Mouse (Mus musculus): ENCODE data around the gene Tm4sf1.

Tm4sf1 gene

DNA sequence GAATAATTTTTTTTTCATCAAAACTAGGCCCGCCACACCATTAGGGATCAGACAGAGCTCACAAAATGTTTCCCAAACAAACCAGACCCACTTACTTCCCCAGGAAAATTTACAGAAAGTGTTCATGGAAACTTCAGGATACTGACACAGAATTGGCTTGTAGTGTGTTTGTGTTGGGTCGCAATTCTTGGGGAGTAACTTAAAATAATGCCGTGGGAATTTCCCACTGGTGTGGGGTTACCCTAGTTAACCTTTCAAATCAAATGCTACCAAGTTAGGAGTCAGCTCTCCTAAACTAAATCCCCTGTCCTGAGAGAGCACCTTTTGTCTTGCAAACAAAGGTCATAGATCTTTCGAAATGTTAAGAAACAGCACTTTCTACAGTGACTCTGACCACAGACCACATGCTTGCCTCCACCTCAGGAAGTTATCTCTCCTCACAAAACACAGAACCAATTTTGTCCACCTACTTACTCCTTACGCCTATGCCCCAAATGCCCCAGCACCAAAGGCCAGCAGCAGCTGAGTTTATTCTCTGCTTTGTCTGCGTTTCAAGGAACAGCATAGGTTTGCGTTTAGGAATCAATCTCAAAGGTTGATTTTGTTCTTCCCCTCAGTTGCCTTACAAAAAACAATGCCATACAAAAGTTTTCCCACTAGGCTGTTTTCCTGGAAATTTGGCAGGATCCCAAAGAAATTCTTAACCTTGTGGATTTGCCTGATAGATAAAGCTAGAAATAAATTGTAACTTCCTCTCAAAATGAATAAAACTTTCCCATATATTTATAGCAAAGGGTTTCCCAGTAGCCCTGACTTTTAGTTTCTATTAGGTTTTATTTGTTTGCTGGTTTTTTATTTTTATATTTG lies 13.7 kb downstream of the Tm4sf1 start:
- no peak for DNase-seq (ENCODE audit: low spot score)

- no peak for DNase-seq (ENCODE audit: low spot score)
These were observed 14.3 kb downstream of the Tm4sf1 start for GRCm38 (mm10) chr3:57287438-57287837.

DNA sequence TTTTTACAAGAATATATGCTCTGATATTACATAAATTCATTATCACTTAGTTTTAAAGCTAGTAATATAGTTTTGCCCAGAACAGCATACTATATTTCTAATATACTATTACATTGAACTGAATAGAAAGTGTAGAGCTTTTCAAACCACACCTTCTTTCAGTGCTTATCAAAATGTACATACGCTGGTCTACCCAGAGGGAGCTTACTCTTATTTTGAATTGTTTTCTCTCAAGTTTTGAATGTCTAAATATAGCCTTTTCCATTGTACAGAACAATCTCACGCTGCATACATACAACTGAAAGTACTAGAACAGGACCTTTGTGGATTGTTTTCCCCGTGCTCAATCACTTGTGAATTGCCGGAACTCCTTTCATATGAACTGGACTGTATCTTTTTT lies 23.6 kb downstream of the Tm4sf1 start:
- DNase-seq (ENCODE audit: low spot score), result no peak

- no peak for DNase-seq (ENCODE audit: low spot score)
These were observed 24.3 kb downstream of the Tm4sf1 start for GRCm38 (mm10) chr3:57277453-57277852.

DNA sequence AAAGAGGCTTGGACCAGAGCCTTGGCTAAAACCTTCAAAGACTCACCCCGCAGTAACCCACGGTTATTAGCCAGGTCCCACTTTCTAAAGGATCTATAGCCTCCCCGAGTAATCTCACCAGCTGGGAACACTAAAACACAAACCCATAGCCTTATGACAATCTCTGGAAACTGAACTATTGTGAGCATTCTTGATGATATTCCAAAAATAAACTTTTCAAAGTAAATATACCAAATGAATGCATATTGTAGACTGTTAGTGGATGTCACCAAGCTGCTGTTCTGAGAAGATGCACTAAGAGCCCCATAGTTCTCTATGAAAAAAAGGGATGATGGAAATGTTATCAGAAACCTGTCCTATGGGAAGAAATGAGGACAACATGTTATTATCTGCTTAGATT lies 25.0 kb downstream of the Tm4sf1 start:
- DNase-seq (ENCODE audit: low spot score), result no peak

- DNase-seq (ENCODE audit: low spot score), result no peak
These were observed 32.8 kb downstream of the Tm4sf1 start for GRCm38 (mm10) chr3:57268994-57269393.

GRCm38 (mm10) chr3:57267559-57268173 lies 34.1 kb downstream of the Tm4sf1 start:
- DNase-seq (ENCODE audit: low spot score), result no peak

DNA sequence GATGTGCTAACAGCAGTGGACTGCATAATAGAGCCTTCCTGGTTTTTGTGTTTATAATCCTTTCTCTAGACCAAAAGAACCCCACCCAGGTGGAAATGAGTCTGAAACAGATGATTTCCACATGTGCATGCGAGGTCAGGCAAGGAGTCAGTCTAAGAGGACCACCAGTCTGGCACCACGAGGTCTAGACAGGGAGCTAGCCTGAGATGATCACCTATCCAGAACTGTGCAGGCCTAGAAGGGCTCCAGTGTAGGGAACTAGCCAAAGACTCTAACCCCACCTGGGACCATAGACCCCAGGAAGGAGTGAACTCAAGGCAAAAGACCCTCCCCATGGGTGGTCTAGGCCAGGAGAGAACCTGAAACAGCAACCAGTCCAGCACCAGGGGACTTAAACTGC lies 48.7 kb downstream of the Tm4sf1 start:
- DNase-seq (ENCODE audit: low spot score), result no peak

DNA sequence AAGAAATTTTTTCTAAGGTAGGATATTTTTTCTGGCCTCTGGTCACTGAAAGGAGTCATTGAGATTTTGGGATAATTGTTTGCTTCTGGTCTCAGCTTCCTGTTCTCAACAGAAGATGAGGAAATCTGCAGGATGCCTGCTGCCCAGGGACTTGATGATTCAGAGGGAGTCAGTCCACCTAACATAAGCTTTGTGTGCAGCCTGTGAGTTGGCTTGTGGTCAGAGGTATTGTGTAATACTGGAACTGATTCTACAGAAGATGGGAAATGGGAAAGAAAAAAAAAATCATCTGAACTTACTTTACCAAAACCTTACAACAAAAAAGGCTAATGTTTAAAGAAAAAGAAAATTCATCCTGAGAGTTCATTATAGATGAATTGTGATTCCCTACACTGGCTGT lies 49.2 kb downstream of the Tm4sf1 start:
- DNase-seq (ENCODE audit: low spot score), result no peak

GRCm38 (mm10) chr3:57245242-57245641 lies 56.5 kb downstream of the Tm4sf1 start:
- DNase-seq (ENCODE audit: low spot score), result no peak

Data from T-cell, adult 2 months (primary cell).